Mouse (Mus musculus) G1E-ER4 (cell line): Measurements from ENCODE around the gene Dhx9. TPM values are rescaled to one million over a fixed set of nuclear protein-coding genes. Genes with fewer than 3 reads are reported as not detected.

ENCODE experiments used
- GATA1 ChIP-seq: IDR thresholded peaks from one replicate; pipeline ENCODE4 v1.8.0; 2012; ENCODE audit warnings: low read length, inconsistent platforms
- polyA plus RNA-seq: library from polyadenylated mRNA; stranded (reverse); fragments of >175 nt; gene quantifications from 2 replicates; pipeline ENCODE4 v1.2.3, GENCODE M21; 2012

The Dhx9 gene
- polyA plus RNA-seq, result 29.5 and 30.1 TPM in 2 replicates

GRCm38 (mm10) chr1:153487500-153487879 is at the start of gene Dhx9:
Gene Dhx9 (minus strand): TSS chr1:153487660.
- TF ChIP-seq GATA1, result no peak

- no peak for TF ChIP-seq GATA1
These were observed 48.2 kb upstream of the Dhx9 start for GRCm38 (mm10) chr1:153535611-153536010.

- no peak for TF ChIP-seq GATA1
These were observed 44.9 kb upstream of the Dhx9 start for GRCm38 (mm10) chr1:153532234-153532841.

GRCm38 (mm10) chr1:153531677-153532233 is 44.3 kb upstream of the Dhx9 start:
- TF ChIP-seq GATA1, result no peak

- TF ChIP-seq GATA1, result no peak
These were observed 34.7 kb upstream of the Dhx9 start for GRCm38 (mm10) chr1:153522116-153522515.

GRCm38 (mm10) chr1:153515368-153515767 is 27.9 kb upstream of the Dhx9 start:
- no peak for TF ChIP-seq GATA1

- no peak for TF ChIP-seq GATA1
These were observed 23.0 kb upstream of the Dhx9 start for GRCm38 (mm10) chr1:153510330-153511009.

- no peak for TF ChIP-seq GATA1
These were observed 21.6 kb upstream of the Dhx9 start for GRCm38 (mm10) chr1:153509012-153509411.

- TF ChIP-seq GATA1, result no peak
These were observed 18.8 kb upstream of the Dhx9 start for GRCm38 (mm10) chr1:153506266-153506665.

- TF ChIP-seq GATA1, result no peak
These were observed 14.3 kb upstream of the Dhx9 start for GRCm38 (mm10) chr1:153501644-153502321.

- TF ChIP-seq GATA1, result no peak
These were observed 12.6 kb upstream of the Dhx9 start for GRCm38 (mm10) chr1:153500030-153500429.

GRCm38 (mm10) chr1:153496030-153496429 is 8.6 kb upstream of the Dhx9 start:
- no peak for TF ChIP-seq GATA1

GRCm38 (mm10) chr1:153493931-153494330 is 6.5 kb upstream of the Dhx9 start:
- no peak for TF ChIP-seq GATA1

GRCm38 (mm10) chr1:153493338-153493737 is 5.9 kb upstream of the Dhx9 start:
- no peak for TF ChIP-seq GATA1

- no peak for TF ChIP-seq GATA1
These were observed 4.4 kb upstream of the Dhx9 start for GRCm38 (mm10) chr1:153491822-153492221.

GRCm38 (mm10) chr1:153491345-153491744 is 3.9 kb upstream of the Dhx9 start:
- TF ChIP-seq GATA1, result no peak
